Mouse (Mus musculus): ENCODE measurements around the gene Palm. TPM values are rescaled to one million over a fixed set of nuclear protein-coding genes. Genes with fewer than 3 reads are reported as not detected.
"Not testable (repeated sequence)": the region's sequence is repeated elsewhere in the genome, so short reads cannot be mapped to it uniquely, and the experiment has no call there.

Gene Palm
- 214 and 234 TPM in 2 replicates for polyA plus RNA-seq (2015; fragmentation: Nextera tagmentation; extraction: Ambion mirVana)

- ATAC-seq: peak; percentile 71
- 6% methylated on average over 45 of the region's 51 CpGs for WGBS
- peaks cover 38% of the 10 kb centered on the region for H3K4me1 ChIP-seq
Observed at GRCm38 (mm10) chr10:79793051-79793737, at the start of gene Palm. Gene Palm (plus strand): TSS chr10:79793572.

GRCm38 (mm10) chr10:79743650-79744365, 49.6 kb upstream of the Palm start:
- no peak overlapping the region for H3K4me3 ChIP-seq
- no peak for ATAC-seq
- peaks cover 57% of the 10 kb centered on the region for H3K36me3 ChIP-seq (ENCODE audit: poor library complexity, severe bottlenecking)
- WGBS: 91% methylated on average over 15 of the region's 15 CpGs
- no peak overlapping the region for H3K27ac ChIP-seq
- no peak overlapping the region for H3K4me2 ChIP-seq
- no peak overlapping the region for H3K9ac ChIP-seq
- peaks cover 19% of the 10 kb centered on the region for H3K9me3 ChIP-seq (replicated peaks)
- H3K27me3 ChIP-seq: no peaks in the 10 kb centered on the region
- H3K4me1 ChIP-seq: peaks cover 12% of the 10 kb centered on the region

More at GRCm38 (mm10) chr10:79793051-79793737, at the start of gene Palm:
- Histone ChIP-seq H3K9ac (peak within 1 kb of the TSS; percentile 99), H3K4me3 (peak within 1 kb of the TSS; percentile 94), H3K4me2 (peak within 1 kb of the TSS; percentile 94), H3K27ac (peak within 1 kb of the TSS; percentile 94), H3K36me3 (ENCODE audit: poor library complexity, severe bottlenecking) (peaks cover 5% of the 10 kb centered on the region; the same call in 1 of the 2 replicates), H3K9me3 (replicated peaks) (no peaks in the 10 kb centered on the region), H3K27me3 (peaks cover 5% of the 10 kb centered on the region; the same call in 1 of the 2 replicates)

GRCm38 (mm10) chr10:79745411-79745810, 48.0 kb upstream of the Palm start:
- Histone ChIP-seq H3K27me3 (no peaks in the 10 kb centered on the region), H3K4me1 (peaks cover 12% of the 10 kb centered on the region), H3K4me2 (peak overlapping the region; percentile 80), H3K36me3 (ENCODE audit: poor library complexity, severe bottlenecking) (peaks cover 41% of the 10 kb centered on the region), H3K9me3 (replicated peaks) (peaks cover 3% of the 10 kb centered on the region; the same call in 1 of the 2 replicates), H3K27ac (no peak overlapping the region), H3K4me3 (peak overlapping the region; percentile 63), H3K9ac (peak overlapping the region; percentile 71)
- no peak for ATAC-seq
- 88% methylated on average over 3 of the region's 3 CpGs for WGBS

- no peaks in the 10 kb centered on the region for H3K9me3 ChIP-seq (replicated peaks)
- peak within 1 kb of the TSS; percentile 71 for H3K9ac ChIP-seq
- H3K4me3 ChIP-seq: peak within 1 kb of the TSS; percentile 63
- WGBS: 3% methylated on average over 38 of the region's 38 CpGs
- ATAC-seq: peak; percentile 98
- H3K27ac ChIP-seq: no peak within 1 kb of the TSS
- no peaks in the 10 kb centered on the region for H3K27me3 ChIP-seq
- H3K4me2 ChIP-seq: peak within 1 kb of the TSS; percentile 80
- H3K4me1 ChIP-seq: peaks cover 12% of the 10 kb centered on the region
- peaks cover 34% of the 10 kb centered on the region for H3K36me3 ChIP-seq (ENCODE audit: poor library complexity, severe bottlenecking)
Observed at GRCm38 (mm10) chr10:79745898-79746773, 47.2 kb upstream of the Palm start, which contains the start of gene Polrmt. Gene Polrmt (minus strand): TSS chr10:79746581.

GRCm38 (mm10) chr10:79746774-79747151, 46.6 kb upstream of the Palm start:
- Histone ChIP-seq H3K4me2 (peak overlapping the region; percentile 80), H3K4me1 (peaks cover 12% of the 10 kb centered on the region), H3K4me3 (peak overlapping the region; percentile 17), H3K27ac (no peak overlapping the region), H3K9me3 (replicated peaks) (no peaks in the 10 kb centered on the region), H3K36me3 (ENCODE audit: poor library complexity, severe bottlenecking) (peaks cover 28% of the 10 kb centered on the region), H3K9ac (peak overlapping the region; percentile 47; the same call in 1 of the 2 replicates), H3K27me3 (no peaks in the 10 kb centered on the region)
- ATAC-seq: peak; percentile 78
- WGBS: 23% methylated on average over 6 of the region's 6 CpGs

GRCm38 (mm10) chr10:79748496-79748895, 44.9 kb upstream of the Palm start:
- Histone ChIP-seq H3K9me3 (replicated peaks) (no peaks in the 10 kb centered on the region), H3K4me1 (peaks cover 12% of the 10 kb centered on the region), H3K36me3 (ENCODE audit: poor library complexity, severe bottlenecking) (peaks cover 12% of the 10 kb centered on the region), H3K4me3 (no peak overlapping the region), H3K9ac (no peak overlapping the region), H3K4me2 (no peak overlapping the region), H3K27ac (no peak overlapping the region), H3K27me3 (no peaks in the 10 kb centered on the region)
- WGBS: 86% methylated on average over 6 of the region's 6 CpGs
- ATAC-seq: no peak

GRCm38 (mm10) chr10:79754856-79755516, 38.4 kb upstream of the Palm start, which contains the start of gene Fgf22:
Gene Fgf22 (plus strand): TSS chr10:79755076.
- H3K36me3 ChIP-seq (ENCODE audit: poor library complexity, severe bottlenecking): peaks cover 42% of the 10 kb centered on the region
- H3K9ac ChIP-seq: peak within 1 kb of the TSS; percentile 58
- peaks cover 10% of the 10 kb centered on the region for H3K4me1 ChIP-seq
- H3K27me3 ChIP-seq: no peaks in the 10 kb centered on the region
- WGBS: 1% methylated on average over 36 of the region's 36 CpGs
- no peaks in the 10 kb centered on the region for H3K9me3 ChIP-seq (replicated peaks)
- H3K4me3 ChIP-seq: peak within 1 kb of the TSS; percentile 41
- no peak within 1 kb of the TSS for H3K27ac ChIP-seq
- ATAC-seq: peak; percentile 82
- peak within 1 kb of the TSS; percentile 76 for H3K4me2 ChIP-seq

GRCm38 (mm10) chr10:79755854-79756253, 37.5 kb upstream of the Palm start:
- no peak for ATAC-seq
- 80% methylated on average over 3 of the region's 3 CpGs for WGBS
- H3K36me3 ChIP-seq (ENCODE audit: poor library complexity, severe bottlenecking): peaks cover 51% of the 10 kb centered on the region
- H3K4me1 ChIP-seq: peaks cover 10% of the 10 kb centered on the region
- no peaks in the 10 kb centered on the region for H3K27me3 ChIP-seq
- H3K4me2 ChIP-seq: 0 out of 2 replicates have a peak overlapping the region, but pooled peaks have one; percentile 76
- no peak overlapping the region for H3K9ac ChIP-seq
- H3K9me3 ChIP-seq (replicated peaks): no peaks in the 10 kb centered on the region
- no peak overlapping the region for H3K4me3 ChIP-seq
- no peak overlapping the region for H3K27ac ChIP-seq

- H3K27ac ChIP-seq: no peak overlapping the region
- WGBS: 90% methylated on average over 24 of the region's 24 CpGs
- H3K9ac ChIP-seq: no peak overlapping the region
- ATAC-seq: no peak
- H3K36me3 ChIP-seq (ENCODE audit: poor library complexity, severe bottlenecking): peaks cover 59% of the 10 kb centered on the region
- no peak overlapping the region for H3K4me3 ChIP-seq
- no peak overlapping the region for H3K4me2 ChIP-seq
- H3K27me3 ChIP-seq: no peaks in the 10 kb centered on the region
- no peaks in the 10 kb centered on the region for H3K9me3 ChIP-seq (replicated peaks)
- peaks cover 10% of the 10 kb centered on the region for H3K4me1 ChIP-seq
Observed at GRCm38 (mm10) chr10:79756660-79757059, 36.7 kb upstream of the Palm start.

GRCm38 (mm10) chr10:79759675-79760074, 33.7 kb upstream of the Palm start:
- not testable (repeated sequence) for H3K27ac ChIP-seq; H3K9me3 ChIP-seq (replicated peaks); ATAC-seq; H3K4me2 ChIP-seq; H3K4me3 ChIP-seq; H3K27me3 ChIP-seq; H3K9ac ChIP-seq
- H3K4me1 ChIP-seq: peaks cover 20% of the 10 kb centered on the region
- H3K36me3 ChIP-seq (ENCODE audit: poor library complexity, severe bottlenecking): peaks cover 70% of the 10 kb centered on the region
- 100% methylated on average over 1 of the region's 1 CpGs for WGBS

GRCm38 (mm10) chr10:79760603-79761143, 32.7 kb upstream of the Palm start:
- no peak overlapping the region for H3K4me2 ChIP-seq
- no peaks in the 10 kb centered on the region for H3K9me3 ChIP-seq (replicated peaks)
- WGBS: 93% methylated on average over 11 of the region's 11 CpGs
- H3K27ac ChIP-seq: no peak overlapping the region
- peaks cover 22% of the 10 kb centered on the region for H3K4me1 ChIP-seq
- no peaks in the 10 kb centered on the region for H3K27me3 ChIP-seq
- peaks cover 69% of the 10 kb centered on the region for H3K36me3 ChIP-seq (ENCODE audit: poor library complexity, severe bottlenecking)
- ATAC-seq: no peak
- H3K9ac ChIP-seq: no peak overlapping the region
- H3K4me3 ChIP-seq: no peak overlapping the region

All from forebrain, embryonic 13.5 days (tissue).